ENCODE assay signal across 10 mouse cellular contexts in genomic region chr4:136053843-136054242, GRCm38 (mm10). TPM values are rescaled to one million over a fixed set of nuclear protein-coding genes. Genes with fewer than 3 reads are reported as not detected.
A peak's percentile ranks its signal among the peaks of the same experiment; 100 is the strongest.
DNase-seq lines count a peak whose midpoint lies in the region; ATAC-seq lines count a peak whose summit lies in the region.
"Had no signal": no experiment of that assay in that cellular context is flagged by ENCODE, and none has a peak within 500 bp of the region (broad histone marks: within the 10 kb centered on the region; RNA-seq: fewer than 3 reads in every experiment).

No protein-coding gene starts in this region.

- H3K4me3 ChIP-seq in forebrain, embryonic 10.5 days: peak overlapping the region; percentile 96; the same call in 1 of the 2 replicates
- H3K4me3 ChIP-seq in forebrain, embryonic 16.5 days (replicated peaks; ENCODE audit: low read length): no peak overlapping the region
- no peak overlapping the region for H3K4me3 ChIP-seq in midbrain, embryonic 10.5 days
- H3K4me3 ChIP-seq in midbrain, embryonic 16.5 days (ENCODE audit: low read depth, low read length): no peak overlapping the region
- H3K4me3 ChIP-seq in limb, embryonic 11.5 days (ENCODE audit: low read depth, low read length): peak overlapping the region; percentile 99; the same call in 1 of the 2 replicates

- no peak overlapping the region for H3K4me2 ChIP-seq in forebrain, embryonic 16.5 days (ENCODE audit: low read length)
- H3K4me2 ChIP-seq in midbrain, embryonic 16.5 days (ENCODE audit: low read length): no peak overlapping the region
- H3K4me2 ChIP-seq in limb, embryonic 11.5 days (ENCODE audit: low read depth, severe bottlenecking): no peak overlapping the region

- H3K27me3 ChIP-seq in forebrain, embryonic 10.5 days (ENCODE audit: poor library complexity, severe bottlenecking): no peaks in the 10 kb centered on the region
- no peaks in the 10 kb centered on the region for H3K27me3 ChIP-seq in forebrain, embryonic 16.5 days (replicated peaks; ENCODE audit: control insufficient read depth, insufficient read depth, low read length)
- no peaks in the 10 kb centered on the region for H3K27me3 ChIP-seq in midbrain, embryonic 10.5 days (ENCODE audit: low read depth, poor library complexity, severe bottlenecking)
- H3K27me3 ChIP-seq in midbrain, embryonic 16.5 days (ENCODE audit: control insufficient read depth, insufficient read depth, low read depth, low read length): no peaks in the 10 kb centered on the region
- H3K27me3 ChIP-seq in limb, embryonic 11.5 days (ENCODE audit: control insufficient read depth, insufficient read depth, low read length): no peaks in the 10 kb centered on the region
- no peaks in the 10 kb centered on the region for H3K27me3 ChIP-seq in splenic B cell, adult 2 months (ENCODE audit: control insufficient read depth, insufficient read depth, low read length, poor library complexity, severe bottlenecking)
- H3K27me3 ChIP-seq: forebrain, embryonic 13.5 days; heart, embryonic 13.5 days had no signal

- no peak for DNase-seq in forebrain, embryonic 10.5 days (ENCODE audit: extremely low spot score, low spot score)
- no peak for DNase-seq in midbrain, embryonic 10.5 days (ENCODE audit: low spot score)
- DNase-seq in limb, embryonic 11.5 days (ENCODE audit: low spot score): no peak
- peak; percentile 36 for DNase-seq in splenic B cell, adult 2 months (ENCODE audit: low read depth, low spot score)
- no peak for DNase-seq in retina, embryonic 14.5 days (ENCODE audit: low spot score)
- DNase-seq in kidney, postnatal 25 days: no peak

- H3K4me1 ChIP-seq in forebrain, embryonic 10.5 days: peaks cover 30% of the 10 kb centered on the region
- peaks cover 21% of the 10 kb centered on the region for H3K4me1 ChIP-seq in forebrain, embryonic 16.5 days (replicated peaks; ENCODE audit: control insufficient read depth, insufficient read depth, low read length)
- H3K4me1 ChIP-seq in midbrain, embryonic 10.5 days: peaks cover 26% of the 10 kb centered on the region
- H3K4me1 ChIP-seq in midbrain, embryonic 16.5 days (ENCODE audit: control insufficient read depth, insufficient read depth, low read length): peaks cover 20% of the 10 kb centered on the region
- H3K4me1 ChIP-seq in limb, embryonic 11.5 days (ENCODE audit: control insufficient read depth, insufficient read depth, low read length): peaks cover 12% of the 10 kb centered on the region

- 73% methylated on average over 5 of the region's 5 CpGs for WGBS in forebrain, embryonic 10.5 days
- WGBS in forebrain, embryonic 16.5 days: 79% methylated on average over 5 of the region's 5 CpGs
- WGBS in midbrain, embryonic 10.5 days: 78% methylated on average over 5 of the region's 5 CpGs
- 79% methylated on average over 5 of the region's 5 CpGs for WGBS in midbrain, embryonic 16.5 days
- WGBS in limb, embryonic 11.5 days: 78% methylated on average over 5 of the region's 5 CpGs

- no peak overlapping the region for H3K9ac ChIP-seq in forebrain, embryonic 16.5 days (replicated peaks; ENCODE audit: low read depth, low read length)
- no peak overlapping the region for H3K9ac ChIP-seq in midbrain, embryonic 16.5 days (ENCODE audit: low read depth, low read length)
- no peak overlapping the region for H3K9ac ChIP-seq in limb, embryonic 11.5 days (ENCODE audit: low read length)
- H3K9ac ChIP-seq: heart, embryonic 13.5 days had no signal

- no peak for ATAC-seq in forebrain, embryonic 16.5 days
- no peak for ATAC-seq in midbrain, embryonic 16.5 days
- no peak for ATAC-seq in limb, embryonic 11.5 days (ENCODE audit: insufficient number of reproducible peaks, low FRiP score, low TSS enrichment, low read depth)

- H3K9me3 ChIP-seq in forebrain, embryonic 10.5 days: no peaks in the 10 kb centered on the region
- no peaks in the 10 kb centered on the region for H3K9me3 ChIP-seq in forebrain, embryonic 16.5 days (ENCODE audit: control insufficient read depth, low read length)
- no peaks in the 10 kb centered on the region for H3K9me3 ChIP-seq in midbrain, embryonic 10.5 days (replicated peaks)
- H3K9me3 ChIP-seq in midbrain, embryonic 16.5 days (replicated peaks; ENCODE audit: control insufficient read depth, low read length, poor library complexity, severe bottlenecking): no peaks in the 10 kb centered on the region
- H3K9me3 ChIP-seq in limb, embryonic 11.5 days (ENCODE audit: control insufficient read depth, low read length): no peaks in the 10 kb centered on the region
- H3K9me3 ChIP-seq: forebrain, embryonic 13.5 days; heart, embryonic 13.5 days had no signal

- H3K27ac ChIP-seq in forebrain, embryonic 10.5 days: peak overlapping the region; percentile 100; the same call in 1 of the 2 replicates
- no peak overlapping the region for H3K27ac ChIP-seq in forebrain, embryonic 16.5 days (ENCODE audit: low read length)
- peak overlapping the region; percentile 96; the same call in 1 of the 2 replicates for H3K27ac ChIP-seq in midbrain, embryonic 10.5 days (replicated peaks)
- H3K27ac ChIP-seq in midbrain, embryonic 16.5 days (ENCODE audit: low read length): no peak overlapping the region
- H3K27ac ChIP-seq in limb, embryonic 11.5 days (replicated peaks; ENCODE audit: low read depth, low read length): no peak overlapping the region

- peaks cover 36% of the 10 kb centered on the region for H3K36me3 ChIP-seq in forebrain, embryonic 10.5 days (replicated peaks)
- peaks cover 18% of the 10 kb centered on the region for H3K36me3 ChIP-seq in forebrain, embryonic 16.5 days (ENCODE audit: control insufficient read depth, insufficient read depth)
- H3K36me3 ChIP-seq in midbrain, embryonic 10.5 days: peaks cover 35% of the 10 kb centered on the region
- H3K36me3 ChIP-seq in midbrain, embryonic 16.5 days (ENCODE audit: control insufficient read depth, insufficient read depth, low read length): peaks cover 18% of the 10 kb centered on the region
- peaks cover 25% of the 10 kb centered on the region for H3K36me3 ChIP-seq in limb, embryonic 11.5 days (ENCODE audit: control insufficient read depth, insufficient read depth, low read length)
- peaks cover 9% of the 10 kb centered on the region; the same call in 1 of the 2 replicates for H3K36me3 ChIP-seq in splenic B cell, adult 2 months (ENCODE audit: control insufficient read depth, insufficient read depth, low read length, poor library complexity, severe bottlenecking)

RNA-seq across cellular contexts. Expression of gene Rpl11, which starts 0.6 kb away (rescaled TPM):
- polyA plus RNA-seq in forebrain, embryonic 10.5 days (2016; fragmentation: Nextera tagmentation; extraction: Ambion mirVana): 485 and 525 TPM in 2 replicates
- polyA plus RNA-seq in forebrain, embryonic 16.5 days (2015; fragmentation: Nextera tagmentation; extraction: Ambion mirVana): 281 and 302 TPM in 2 replicates
- polyA plus RNA-seq in midbrain, embryonic 10.5 days (2016; fragmentation: Nextera tagmentation; extraction: Ambion mirVana): 407 and 486 TPM in 2 replicates
- 245 and 251 TPM in 2 replicates for polyA plus RNA-seq in midbrain, embryonic 16.5 days (2015; fragmentation: Nextera tagmentation; extraction: Ambion mirVana)
- polyA plus RNA-seq in limb, embryonic 11.5 days (2014; fragmentation: Nextera tagmentation; extraction: Ambion mirVana): 529 and 535 TPM in 2 replicates

RNA-seq across cellular contexts. Expression of gene Eloa, which starts 32.3 kb away (rescaled TPM):
- 35.2 and 36.7 TPM in 2 replicates for polyA plus RNA-seq in forebrain, embryonic 10.5 days (2016; fragmentation: Nextera tagmentation; extraction: Ambion mirVana)
- polyA plus RNA-seq in forebrain, embryonic 16.5 days (2015; fragmentation: Nextera tagmentation; extraction: Ambion mirVana): 32.5 and 36.2 TPM in 2 replicates
- 34.7 and 36.1 TPM in 2 replicates for polyA plus RNA-seq in midbrain, embryonic 10.5 days (2016; fragmentation: Nextera tagmentation; extraction: Ambion mirVana)
- 26.7 and 28.7 TPM in 2 replicates for polyA plus RNA-seq in midbrain, embryonic 16.5 days (2015; fragmentation: Nextera tagmentation; extraction: Ambion mirVana)
- polyA plus RNA-seq in limb, embryonic 11.5 days (2014; fragmentation: Nextera tagmentation; extraction: Ambion mirVana): 45.8 and 47.3 TPM in 2 replicates

Comparison
In these comparisons a context has a peak if more than half of its experiments do, and no peak if none do; other contexts are left out.
1. H3K27ac ChIP-seq: peak in forebrain, embryonic 10.5 days (single experiment) and midbrain, embryonic 10.5 days (single experiment); none in forebrain, embryonic 16.5 days (single experiment), midbrain, embryonic 16.5 days (single experiment) and limb, embryonic 11.5 days (single experiment).
2. H3K4me3 ChIP-seq: peak in forebrain, embryonic 10.5 days (single experiment) and limb, embryonic 11.5 days (single experiment); none in forebrain, embryonic 16.5 days (single experiment), midbrain, embryonic 10.5 days (single experiment) and midbrain, embryonic 16.5 days (single experiment).